Mouse (Mus musculus) lung, postnatal 4 days (tissue): Measurements from ENCODE around the gene Wdfy3.

Source experiments
- DNase-seq, 2 experiments: peaks; one replicate each; pipeline ENCODE4 v3.0.0; 2021

Gene Wdfy3

DNA sequence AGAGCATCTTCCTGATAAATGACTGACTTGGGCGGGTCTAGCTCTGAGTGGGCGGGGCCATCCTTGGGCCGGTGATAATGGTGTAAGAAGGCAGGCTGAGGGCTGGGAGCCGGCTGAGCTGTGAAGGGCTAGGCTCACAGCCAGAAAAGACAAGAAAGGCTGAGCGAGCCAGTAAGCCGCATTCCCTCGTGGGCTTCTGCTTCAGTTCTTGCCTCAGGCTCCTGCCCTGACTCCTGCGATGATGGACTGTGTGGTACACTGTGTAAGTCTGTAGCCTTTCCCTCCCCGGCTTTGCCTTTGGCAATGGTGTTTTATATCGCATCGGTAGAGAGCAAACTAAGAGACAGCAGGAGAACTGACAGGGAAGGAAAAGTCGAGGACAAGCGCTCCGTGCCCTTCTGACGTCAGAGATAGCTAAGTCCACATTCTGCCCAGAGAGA, 243.2 kb downstream of the Wdfy3 start:
- peak; percentile 53 to 69 for DNase-seq

DNA sequence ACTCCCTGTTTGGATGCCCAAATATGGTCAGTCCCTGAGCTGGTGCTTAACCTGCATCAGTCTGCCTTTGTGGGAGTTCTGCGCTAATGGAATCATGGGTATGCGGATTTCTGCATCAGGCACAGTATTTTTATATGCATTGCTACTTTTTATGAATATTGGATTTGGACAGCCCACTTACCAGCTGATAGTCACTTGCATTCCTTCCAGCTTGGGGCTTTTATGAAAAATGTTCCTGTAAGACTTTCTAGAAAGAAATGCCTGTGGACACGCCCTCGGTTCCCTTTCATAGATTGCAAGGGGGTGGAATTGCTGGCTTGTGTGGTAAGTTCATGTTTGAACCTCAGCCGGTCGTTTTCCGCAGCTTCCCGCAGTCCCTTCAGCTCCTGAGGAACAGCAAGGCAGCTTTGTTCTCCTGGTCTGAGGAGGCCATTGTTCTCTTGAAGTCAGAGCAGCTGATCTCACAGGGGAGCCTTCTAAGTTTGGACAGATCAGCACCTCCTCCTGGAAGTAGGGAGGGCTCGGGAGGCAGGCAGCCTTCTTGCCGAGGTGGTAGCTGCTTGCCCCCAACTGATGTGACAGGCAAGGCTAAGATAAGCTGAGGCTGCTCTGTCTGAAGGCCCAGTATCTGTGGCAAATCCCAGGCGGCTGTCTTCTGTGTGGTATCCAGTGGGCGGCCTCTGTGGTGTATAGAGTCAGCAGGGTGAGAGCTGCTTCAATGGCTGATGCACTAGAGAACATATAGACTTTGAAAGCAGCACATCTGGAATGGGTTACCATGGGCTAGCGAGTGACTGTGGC, 244.4 kb downstream of the Wdfy3 start:
- no peak for DNase-seq

DNA sequence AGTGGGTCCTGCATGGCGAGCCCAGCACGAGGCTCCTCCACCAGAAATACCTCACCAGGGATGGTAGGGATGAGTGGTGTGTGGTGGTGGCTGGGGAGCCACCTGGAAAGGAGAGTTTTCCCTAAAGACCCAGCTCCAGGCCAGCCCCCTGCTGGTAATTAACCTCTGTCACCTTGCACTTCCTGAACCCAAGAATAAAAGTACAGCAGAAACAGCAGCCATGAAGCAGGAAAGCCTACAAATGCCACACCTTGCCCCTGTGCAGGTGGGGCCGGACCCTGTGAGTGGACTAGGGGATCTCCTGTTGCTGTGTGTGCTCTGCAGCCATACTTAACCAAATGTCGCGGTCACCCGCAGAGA, 247.4 kb downstream of the Wdfy3 start:
- no peak for DNase-seq

DNA sequence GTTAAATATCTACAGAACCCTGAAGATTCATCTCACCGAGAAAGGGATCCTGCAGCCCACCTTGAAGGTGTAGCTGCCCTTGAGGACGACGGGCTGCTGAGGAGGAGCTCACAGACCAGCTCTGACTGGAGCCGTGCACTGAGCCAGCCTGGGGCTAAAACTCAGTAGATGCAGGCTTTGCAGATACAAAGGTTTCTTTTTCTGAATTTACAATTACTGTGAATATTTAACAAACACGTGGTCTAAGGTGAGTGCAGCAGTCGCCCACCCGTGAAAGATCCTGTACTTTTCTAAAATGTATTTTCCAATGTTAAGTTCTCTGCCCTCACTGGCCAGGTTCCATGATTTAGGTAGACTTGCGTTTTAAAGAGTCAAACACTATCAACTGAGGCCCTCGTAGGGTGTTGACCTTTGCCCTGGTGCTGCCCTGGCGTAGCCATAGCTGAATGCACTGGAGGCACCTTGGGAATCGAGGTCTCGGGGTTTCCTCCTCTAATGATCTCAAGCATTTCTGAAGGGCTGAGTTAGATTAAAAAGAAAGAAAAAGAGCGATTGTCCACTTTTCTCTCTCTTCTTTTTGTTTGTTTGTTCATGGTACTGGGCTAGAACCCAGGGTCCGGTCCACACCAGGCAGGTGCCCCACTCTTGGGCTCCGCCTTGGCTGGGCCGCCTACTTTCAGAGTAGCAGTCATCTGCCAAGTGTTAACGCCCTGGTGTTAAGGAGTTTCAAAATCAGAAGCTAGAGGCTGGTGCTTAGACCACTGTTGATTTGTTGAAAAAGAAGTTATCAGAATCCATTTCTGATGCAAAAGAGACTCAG, 248.0 kb downstream of the Wdfy3 start:
- DNase-seq: no peak

DNA sequence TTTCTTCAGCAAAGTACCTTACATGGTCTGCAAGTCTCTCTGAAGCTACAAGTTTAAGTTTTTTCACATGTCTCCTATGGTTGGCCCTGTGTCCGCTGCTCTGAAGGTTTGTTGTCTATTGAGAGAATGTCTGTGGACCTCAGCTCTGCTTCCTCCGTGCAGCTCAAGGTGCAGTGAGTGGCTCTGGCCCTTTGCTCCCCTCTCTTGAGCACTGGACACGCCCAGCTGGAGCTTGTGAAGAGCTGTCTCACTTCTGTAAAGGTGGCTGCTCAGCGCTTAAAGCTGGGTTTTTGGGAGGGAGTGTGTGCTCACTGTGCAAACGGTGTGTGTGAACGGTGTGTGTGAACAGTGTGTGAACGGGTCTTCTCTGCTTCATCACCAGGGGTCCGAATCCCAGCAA, 248.7 kb downstream of the Wdfy3 start:
- no peak for DNase-seq

DNA sequence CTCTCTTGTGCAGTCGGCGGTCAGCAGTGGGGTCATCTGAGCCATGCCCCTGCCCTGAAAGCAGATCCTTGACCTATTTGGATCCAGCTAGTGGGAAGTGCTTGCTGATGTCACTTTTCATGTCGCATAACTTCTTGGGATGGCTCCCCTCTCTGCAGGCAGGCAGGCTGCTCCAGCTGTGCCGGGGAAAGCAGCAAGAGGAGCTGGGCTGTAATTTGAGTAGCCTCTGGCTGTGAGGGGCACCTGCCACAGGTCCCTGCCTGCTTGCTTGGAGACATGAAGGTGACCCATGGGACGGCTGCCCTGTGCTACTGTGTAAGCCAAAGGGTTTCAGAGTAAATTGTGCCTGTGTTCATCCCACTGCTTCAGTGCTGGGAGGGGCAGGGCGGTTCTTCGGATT, 249.9 kb downstream of the Wdfy3 start:
- DNase-seq: no peak

DNA sequence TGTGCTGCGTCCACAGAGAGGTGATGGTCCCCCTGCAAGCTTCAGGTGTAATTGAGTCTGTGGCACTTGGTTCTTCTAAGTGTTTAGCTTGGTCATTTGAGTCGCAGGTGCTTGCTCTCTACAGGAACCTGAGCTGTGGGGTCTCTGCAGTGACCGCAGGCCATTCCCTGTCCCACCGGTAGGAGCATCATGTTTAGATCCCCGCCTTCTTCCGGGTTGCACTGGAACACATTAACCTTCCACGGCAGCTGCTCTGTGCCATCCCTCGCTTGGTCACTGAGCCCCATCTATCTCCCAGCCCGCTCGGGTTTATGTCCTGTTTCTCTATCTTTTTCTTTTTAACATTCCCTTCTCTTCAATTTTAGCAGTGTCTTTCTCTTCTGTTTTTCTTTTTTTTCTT, 250.5 kb downstream of the Wdfy3 start:
- no peak for DNase-seq

DNA sequence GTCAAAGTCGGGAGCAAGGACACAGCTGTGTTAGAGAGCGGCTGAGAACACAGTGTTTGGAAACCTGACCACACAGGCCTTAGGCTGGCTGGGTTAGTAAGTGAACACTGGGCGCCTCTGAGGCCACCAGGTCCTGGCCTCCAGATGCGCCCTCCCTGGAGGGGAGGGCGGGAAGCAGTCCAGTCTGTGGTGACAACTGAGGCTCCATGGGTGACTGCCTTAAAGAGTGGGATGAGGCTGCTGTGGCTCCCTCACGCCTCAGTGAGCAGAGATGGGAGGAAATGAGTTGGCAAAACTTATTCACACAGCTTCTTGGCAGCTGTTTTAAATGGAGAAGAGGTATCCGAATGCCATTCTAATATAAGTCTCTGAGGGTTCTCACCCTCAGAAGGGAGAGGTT, 252.9 kb downstream of the Wdfy3 start:
- DNase-seq: no peak

DNA sequence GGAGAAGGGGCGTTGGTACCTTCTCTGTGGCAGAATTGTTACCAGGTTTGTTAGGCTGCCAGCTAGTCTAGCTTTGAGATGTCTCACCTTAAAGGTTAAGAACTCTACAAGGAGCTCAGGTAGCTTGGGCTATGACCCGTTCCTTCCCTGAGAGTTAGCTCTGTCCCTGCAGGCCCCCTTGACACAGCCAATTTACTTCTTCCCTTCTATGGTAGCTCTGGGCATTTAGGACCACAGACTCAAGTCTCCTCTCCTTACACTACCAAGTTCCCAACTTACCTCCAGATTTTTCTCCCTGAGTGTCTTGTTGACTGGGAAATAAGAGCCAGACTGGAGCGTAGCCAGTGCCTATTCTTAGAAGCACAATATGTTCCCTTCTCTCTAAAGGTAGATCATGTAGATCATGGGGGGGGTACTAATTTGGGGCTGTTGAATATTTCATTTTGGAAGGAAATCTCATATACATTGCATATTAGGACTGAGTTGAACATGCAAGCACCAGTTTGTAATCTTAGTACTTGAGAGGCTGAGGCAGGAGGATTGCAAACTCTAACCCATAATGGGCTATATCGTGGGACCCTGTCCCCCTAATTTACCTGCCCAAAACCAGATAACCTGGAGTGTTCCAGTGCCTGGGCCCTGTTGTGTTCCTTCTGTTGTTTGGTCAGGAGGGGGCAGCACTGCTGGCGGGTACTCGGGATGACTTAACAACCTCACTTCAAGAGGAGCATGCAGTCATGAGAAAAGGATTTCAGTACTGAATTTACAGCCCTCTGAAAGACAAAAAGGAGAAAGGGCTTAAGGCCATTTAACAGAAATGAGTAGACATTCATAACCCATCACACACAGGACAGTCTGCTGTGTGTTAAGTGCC, 258.2 kb downstream of the Wdfy3 start:
- no peak for DNase-seq

DNA sequence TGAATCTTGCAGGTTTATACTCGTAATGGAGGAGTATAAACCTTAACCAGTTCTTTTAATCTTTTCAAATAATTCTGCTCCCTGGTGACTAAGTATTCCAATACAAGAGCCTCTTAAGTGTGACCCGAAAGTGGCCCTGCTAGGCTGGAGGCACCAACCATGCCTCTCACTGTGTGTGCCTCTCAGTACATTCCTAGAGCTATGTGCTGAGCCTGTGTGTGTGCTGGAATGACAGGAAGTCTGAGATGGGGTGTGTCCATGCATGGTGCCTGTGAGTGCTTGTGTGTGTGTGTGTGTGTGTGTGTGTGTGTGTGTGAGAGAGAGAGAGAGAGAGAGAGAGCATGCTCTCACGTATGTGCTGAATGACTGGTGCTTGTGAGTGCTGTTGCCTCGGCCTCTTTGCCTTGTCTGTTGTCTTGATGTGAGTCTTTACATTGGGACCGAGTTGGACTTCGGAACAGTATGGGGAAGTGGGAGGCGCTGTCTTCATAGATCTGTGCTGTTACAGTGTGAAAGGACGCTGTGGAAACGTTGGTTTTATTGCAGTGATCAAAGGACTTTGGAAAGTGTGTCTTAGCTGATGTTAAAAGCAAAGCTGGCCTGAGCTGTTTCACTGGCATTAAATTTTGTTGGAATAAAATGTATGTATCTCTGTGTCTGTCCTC, 267.2 kb downstream of the Wdfy3 start:
- DNase-seq: peak; percentile 18 to 56

DNA sequence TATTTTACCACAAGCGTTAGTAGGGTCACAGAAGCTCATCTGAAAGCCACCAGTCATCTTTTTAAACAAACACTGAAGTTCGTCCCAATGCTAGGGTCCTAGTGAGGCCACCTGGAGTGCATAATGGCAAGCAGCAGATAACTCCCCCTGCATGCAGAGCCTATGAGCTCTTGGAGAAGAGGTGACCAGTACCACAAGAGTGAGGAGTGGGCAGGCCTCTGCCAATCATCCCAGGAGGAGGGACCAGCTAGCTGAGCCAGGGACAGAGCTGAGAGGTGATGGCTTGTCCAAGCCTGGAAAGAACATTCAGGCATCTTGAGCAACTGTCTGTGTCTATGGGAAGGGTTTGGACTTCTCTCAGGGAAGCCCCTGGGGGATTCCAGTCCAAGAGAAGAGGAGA, 267.8 kb downstream of the Wdfy3 start:
- DNase-seq: no peak

DNA sequence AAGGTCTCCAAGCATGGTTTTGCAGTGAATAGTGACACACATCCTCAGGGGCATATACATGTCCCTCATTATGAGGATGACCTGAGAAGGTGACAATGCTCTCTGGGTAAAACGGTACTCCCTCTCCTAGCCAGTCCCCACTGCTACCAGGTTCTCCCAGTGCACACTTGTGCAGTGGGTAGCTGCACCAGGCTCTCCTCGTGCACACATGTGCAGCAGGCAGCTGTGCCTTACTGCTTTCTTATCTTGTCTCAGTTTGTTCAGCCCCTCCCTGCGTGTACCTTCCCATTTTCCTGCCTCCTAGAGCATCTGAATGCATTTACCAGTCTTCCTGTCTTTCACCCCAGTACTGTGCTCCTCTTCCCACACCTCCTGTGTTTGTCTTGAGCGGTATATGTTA, 277.1 kb downstream of the Wdfy3 start:
- DNase-seq: no peak

DNA sequence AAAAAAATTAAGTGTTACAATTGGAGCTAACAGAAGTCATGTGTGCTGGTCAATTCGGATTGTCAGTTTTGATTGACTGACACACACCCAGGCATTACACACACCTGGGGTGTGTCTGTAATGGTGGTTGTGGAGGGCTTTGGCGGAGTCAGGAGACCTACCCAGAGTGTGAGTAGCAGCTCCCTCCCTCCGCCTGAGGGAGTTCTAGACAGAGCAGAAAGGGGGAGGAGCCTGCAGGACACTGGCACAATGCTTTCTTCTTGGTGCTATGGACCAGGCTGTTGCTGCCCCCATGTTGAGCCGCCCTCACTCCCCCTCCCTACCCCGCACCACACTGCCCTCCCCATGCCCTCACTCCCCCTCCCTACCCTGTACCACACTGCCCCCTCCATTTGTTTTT, 279.2 kb downstream of the Wdfy3 start:
- DNase-seq: no peak

DNA sequence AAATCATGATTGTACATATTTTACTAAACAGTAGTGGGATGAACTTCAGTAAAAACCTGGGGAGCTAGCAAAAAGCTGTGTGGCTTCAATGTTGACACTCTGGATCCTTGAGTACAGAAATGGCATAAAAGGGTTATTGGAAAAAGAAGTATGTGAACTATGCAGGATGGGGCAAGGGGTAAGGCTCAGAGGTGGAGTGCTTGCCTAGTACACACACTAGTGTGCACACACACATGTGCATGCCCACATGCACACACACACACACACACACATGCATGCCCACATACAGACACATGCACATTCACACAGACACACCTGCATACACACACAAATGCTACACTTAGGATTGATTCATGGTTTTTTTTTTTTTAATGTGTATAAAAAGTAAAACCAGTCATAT, 280.0 kb downstream of the Wdfy3 start:
- DNase-seq: no peak

DNA sequence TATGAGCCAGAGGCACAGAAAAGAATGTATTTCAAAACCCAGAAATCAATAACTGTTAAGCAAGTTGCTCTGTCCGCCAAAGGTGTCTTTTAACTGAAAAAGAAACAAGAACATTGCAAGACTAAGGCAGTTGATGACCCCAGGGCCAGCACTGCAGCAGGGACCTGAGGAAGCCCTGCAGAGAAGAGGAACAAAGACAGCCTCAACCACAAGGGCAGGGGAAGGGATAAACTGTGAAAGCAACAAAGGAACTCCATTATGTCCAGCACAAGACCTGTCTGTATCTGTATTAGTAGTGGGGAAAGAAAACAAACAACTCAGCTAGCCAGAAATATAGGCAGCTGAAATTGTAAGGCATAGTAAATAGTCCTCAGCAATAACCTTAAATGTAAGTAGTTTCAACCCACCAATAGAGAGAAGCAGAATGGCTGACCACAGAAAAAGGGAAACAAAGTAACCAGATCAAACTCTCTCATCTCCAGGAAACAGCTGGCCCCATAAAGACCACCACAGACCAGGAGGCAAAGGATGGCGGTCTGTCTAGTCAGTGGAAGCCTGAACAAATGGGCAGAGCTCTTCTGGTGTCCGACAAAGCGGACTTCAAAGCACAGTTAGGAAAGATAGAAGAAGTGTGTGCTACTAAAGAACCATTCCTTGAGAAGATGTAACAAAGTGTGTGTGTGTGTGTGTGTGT, 283.7 kb downstream of the Wdfy3 start:
- no peak for DNase-seq

DNA sequence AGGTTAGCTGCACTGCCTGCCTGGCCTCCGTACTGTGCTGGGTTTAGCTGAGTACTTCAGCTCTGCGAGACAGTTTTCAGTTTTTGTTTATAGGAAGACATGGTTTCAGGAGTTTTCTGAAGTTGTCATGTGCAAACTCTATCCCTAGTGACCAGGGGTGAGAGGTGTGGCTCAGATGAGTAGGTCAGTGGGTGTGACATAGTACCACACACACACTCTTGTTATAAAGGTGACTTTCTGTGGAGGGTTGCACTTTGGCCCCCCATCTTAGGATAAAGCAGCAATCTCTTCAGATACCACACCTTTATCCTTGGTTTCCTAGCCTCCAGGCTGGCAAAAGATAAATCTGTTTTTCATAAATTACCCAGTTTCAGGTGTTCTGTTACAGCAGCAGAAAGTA, 284.9 kb downstream of the Wdfy3 start:
- DNase-seq: no peak

DNA sequence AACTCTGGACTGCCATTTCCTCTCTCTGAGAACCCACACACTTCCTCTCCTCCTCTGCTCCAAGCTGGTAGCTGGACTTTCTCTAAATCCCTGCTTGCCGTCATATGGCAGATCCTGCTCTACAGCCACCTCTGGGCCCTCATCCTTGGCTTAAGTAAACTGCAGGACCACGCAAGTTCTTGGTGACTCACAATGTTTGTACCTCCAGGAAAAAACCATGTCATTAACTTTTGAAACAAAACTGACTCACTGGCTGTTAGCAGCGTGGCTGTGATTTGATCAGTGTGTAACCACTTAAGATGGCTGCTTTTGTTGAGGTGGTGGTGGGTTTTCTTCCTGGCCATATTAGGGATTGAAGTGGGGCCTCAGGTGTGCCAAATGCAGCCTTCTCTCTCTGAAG, 285.4 kb downstream of the Wdfy3 start:
- DNase-seq: no peak
